Mouse (Mus musculus): ENCODE results near the gene Atp5k. TPM values are rescaled to one million over a fixed set of nuclear protein-coding genes. Genes with fewer than 3 reads are reported as not detected.

Gene Atp5k
- polyA plus RNA-seq (2015; fragmentation: Nextera tagmentation; extraction: Ambion mirVana): 329 and 384 TPM in 2 replicates

DNA sequence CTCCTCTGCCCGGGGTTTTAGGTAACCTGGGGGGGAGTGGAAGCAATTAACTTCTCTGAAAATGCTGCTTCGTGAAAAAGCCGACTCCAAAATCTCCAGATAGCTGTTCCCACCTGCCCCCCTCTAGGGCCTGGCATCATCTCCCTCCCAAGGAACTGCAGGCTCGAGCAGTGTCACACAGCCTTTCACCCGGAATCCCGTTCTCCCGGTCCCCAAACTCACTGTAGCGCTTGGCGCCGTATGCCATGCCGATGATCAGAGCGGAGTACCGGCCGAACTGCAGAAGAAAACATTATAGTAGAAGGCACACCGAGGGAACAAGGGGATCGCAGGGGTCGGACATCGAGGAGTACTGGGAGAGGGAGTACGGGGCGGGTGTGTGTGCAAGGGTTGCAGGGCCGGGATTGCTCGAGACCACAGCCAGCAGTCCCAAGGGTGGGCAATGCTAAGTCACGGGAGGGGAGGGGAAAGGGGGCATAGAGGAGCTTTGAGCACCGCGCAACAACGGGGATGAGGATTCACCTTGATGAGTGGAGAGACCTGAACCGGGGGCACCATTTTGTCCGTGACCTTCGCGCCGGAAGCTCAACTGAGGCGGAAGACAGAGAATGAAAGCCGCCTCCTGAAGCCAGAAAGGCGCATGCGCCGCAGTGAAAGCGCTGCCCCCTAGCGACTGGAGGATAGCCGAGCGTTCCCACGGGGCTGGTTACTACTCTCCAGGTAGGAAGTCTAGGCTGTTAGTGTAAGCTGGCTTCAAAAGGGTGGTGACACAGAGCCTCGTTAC is at the start of gene Atp5k:
TSS of gene Atp5k (minus strand) at position 645 of the 784 bp plus-strand sequence.
- H3K27ac ChIP-seq (ENCODE audit: low read depth, low read length): peak within 1 kb of the TSS; percentile 57
- H3K4me3 ChIP-seq (ENCODE audit: low read length): peak within 1 kb of the TSS; percentile 78
- ATAC-seq: peak; percentile 94
- peak within 1 kb of the TSS; percentile 88 for H3K4me2 ChIP-seq (ENCODE audit: low read length)
- peak within 1 kb of the TSS; percentile 85 for H3K9ac ChIP-seq (ENCODE audit: low read depth, low read length)
- under 1% methylated on average over 42 of the region's 42 CpGs for WGBS
- no peaks in the 10 kb centered on the region for H3K9me3 ChIP-seq (ENCODE audit: control insufficient read depth, low read length)
- H3K36me3 ChIP-seq (ENCODE audit: control insufficient read depth, insufficient read depth, low read length): peaks cover 10% of the 10 kb centered on the region
- no peaks in the 10 kb centered on the region; the same call in 1 of the 2 replicates for H3K27me3 ChIP-seq (replicated peaks; ENCODE audit: control insufficient read depth, insufficient read depth, low read length)
- peaks cover 12% of the 10 kb centered on the region for H3K4me1 ChIP-seq (ENCODE audit: control insufficient read depth, insufficient read depth, low read depth, low read length)

DNA sequence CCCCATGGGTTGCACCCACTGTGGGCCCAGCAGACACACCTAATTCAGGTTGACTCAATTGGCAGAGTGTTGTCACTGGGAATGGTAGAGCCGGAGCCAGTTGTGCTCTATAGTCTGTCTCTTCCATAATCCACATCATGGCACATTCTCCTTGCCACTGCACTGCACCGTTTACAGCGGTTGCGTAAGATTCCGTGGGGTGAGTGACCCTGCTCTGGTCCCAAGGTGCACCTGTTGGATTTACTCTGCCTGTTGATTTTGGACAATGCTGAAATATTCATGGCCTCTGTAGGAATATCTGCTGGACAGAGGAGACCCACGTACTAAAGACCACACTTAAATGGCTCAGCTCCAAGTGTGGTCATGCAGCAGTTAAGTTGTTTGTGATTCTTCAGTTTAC is 48.8 kb upstream of the Atp5k start:
- Histone ChIP-seq H3K4me1 (ENCODE audit: control insufficient read depth, insufficient read depth, low read depth, low read length) (no peaks in the 10 kb centered on the region), H3K9me3 (ENCODE audit: control insufficient read depth, low read length) (no peaks in the 10 kb centered on the region), H3K27me3 (replicated peaks; ENCODE audit: control insufficient read depth, insufficient read depth, low read length) (no peaks in the 10 kb centered on the region), H3K4me2 (ENCODE audit: low read length) (no peak overlapping the region), H3K36me3 (ENCODE audit: control insufficient read depth, insufficient read depth, low read length) (peaks cover 8% of the 10 kb centered on the region), H3K4me3 (ENCODE audit: low read length) (no peak overlapping the region), H3K9ac (ENCODE audit: low read depth, low read length) (no peak overlapping the region), H3K27ac (ENCODE audit: low read depth, low read length) (no peak overlapping the region)
- WGBS: 92% methylated on average over 6 of the region's 6 CpGs
- no peak for ATAC-seq

DNA sequence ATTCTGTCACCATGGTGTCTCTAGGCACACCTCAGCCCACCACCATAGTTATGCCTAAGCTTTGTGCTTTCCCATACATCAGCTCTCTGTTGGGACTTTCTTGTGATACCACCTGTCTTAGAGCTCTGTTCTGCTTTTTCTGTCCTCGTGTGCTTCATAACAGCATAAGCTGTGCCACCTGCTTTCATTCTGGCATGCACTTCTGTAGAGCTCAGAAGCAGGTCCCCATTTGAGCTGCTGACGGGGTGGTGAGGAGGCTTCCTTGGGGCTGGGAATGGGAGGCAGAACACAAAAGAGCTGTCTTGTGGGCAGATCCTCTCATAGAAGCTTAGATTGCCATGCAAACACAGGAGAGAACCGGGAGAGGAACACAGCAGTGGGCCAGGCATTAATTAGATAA is 41.7 kb upstream of the Atp5k start:
- H3K4me3 ChIP-seq (ENCODE audit: low read length): no peak overlapping the region
- no peak overlapping the region for H3K9ac ChIP-seq (ENCODE audit: low read depth, low read length)
- H3K27ac ChIP-seq (ENCODE audit: low read depth, low read length): no peak overlapping the region
- 90% methylated on average over 3 of the region's 3 CpGs for WGBS
- no peaks in the 10 kb centered on the region for H3K27me3 ChIP-seq (replicated peaks; ENCODE audit: control insufficient read depth, insufficient read depth, low read length)
- no peak overlapping the region for H3K4me2 ChIP-seq (ENCODE audit: low read length)
- ATAC-seq: no peak
- no peaks in the 10 kb centered on the region for H3K9me3 ChIP-seq (ENCODE audit: control insufficient read depth, low read length)
- H3K36me3 ChIP-seq (ENCODE audit: control insufficient read depth, insufficient read depth, low read length): peaks cover 44% of the 10 kb centered on the region
- H3K4me1 ChIP-seq (ENCODE audit: control insufficient read depth, insufficient read depth, low read depth, low read length): no peaks in the 10 kb centered on the region

DNA sequence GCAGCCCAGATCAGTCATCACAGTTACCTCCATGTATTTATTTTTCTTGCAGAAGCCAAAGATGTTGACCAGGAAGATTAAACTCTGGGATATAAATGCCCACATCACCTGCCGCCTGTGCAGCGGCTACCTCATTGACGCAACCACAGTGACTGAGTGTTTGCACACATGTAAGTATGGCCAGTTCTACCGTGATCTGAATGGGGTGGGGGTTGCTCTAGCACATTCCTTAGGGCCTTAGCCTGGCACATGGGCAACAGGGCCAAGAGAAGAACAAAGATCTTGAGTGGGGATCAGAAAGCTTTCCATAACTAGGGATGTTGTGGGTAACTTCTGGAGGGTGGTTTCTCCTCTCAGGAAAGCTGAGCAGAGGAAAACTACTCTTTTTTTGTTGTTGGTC is 39.5 kb upstream of the Atp5k start:
- ATAC-seq: no peak
- Histone ChIP-seq H3K4me3 (ENCODE audit: low read length) (no peak overlapping the region), H3K27ac (ENCODE audit: low read depth, low read length) (no peak overlapping the region), H3K4me2 (ENCODE audit: low read length) (no peak overlapping the region), H3K9me3 (ENCODE audit: control insufficient read depth, low read length) (no peaks in the 10 kb centered on the region), H3K36me3 (ENCODE audit: control insufficient read depth, insufficient read depth, low read length) (peaks cover 44% of the 10 kb centered on the region), H3K4me1 (ENCODE audit: control insufficient read depth, insufficient read depth, low read depth, low read length) (no peaks in the 10 kb centered on the region), H3K9ac (ENCODE audit: low read depth, low read length) (no peak overlapping the region), H3K27me3 (replicated peaks; ENCODE audit: control insufficient read depth, insufficient read depth, low read length) (no peaks in the 10 kb centered on the region)
- WGBS: 93% methylated on average over 4 of the region's 4 CpGs

DNA sequence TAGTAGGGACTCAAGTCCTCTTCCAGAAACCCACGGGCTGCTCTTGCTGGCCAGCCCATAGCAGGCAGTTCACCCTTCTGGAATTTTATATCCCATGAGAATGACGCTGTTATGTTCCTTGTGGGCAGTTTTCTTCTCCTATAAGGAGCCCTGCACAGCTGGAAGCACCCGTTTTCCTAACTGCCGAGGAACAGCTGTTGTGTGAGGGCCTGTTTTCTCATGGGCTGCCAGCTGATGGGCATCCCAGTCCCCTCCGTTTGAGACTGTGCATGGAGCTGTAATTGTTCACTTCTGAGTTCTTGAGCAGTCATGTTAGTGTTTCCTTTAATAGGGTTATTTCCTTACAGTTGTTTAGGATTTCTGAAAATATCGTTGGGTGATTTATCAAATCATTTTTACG is 35.4 kb upstream of the Atp5k start:
- Histone ChIP-seq H3K27ac (ENCODE audit: low read depth, low read length) (no peak overlapping the region), H3K9ac (ENCODE audit: low read depth, low read length) (no peak overlapping the region), H3K27me3 (replicated peaks; ENCODE audit: control insufficient read depth, insufficient read depth, low read length) (no peaks in the 10 kb centered on the region), H3K36me3 (ENCODE audit: control insufficient read depth, insufficient read depth, low read length) (peaks cover 22% of the 10 kb centered on the region), H3K9me3 (ENCODE audit: control insufficient read depth, low read length) (no peaks in the 10 kb centered on the region), H3K4me3 (ENCODE audit: low read length) (no peak overlapping the region), H3K4me1 (ENCODE audit: control insufficient read depth, insufficient read depth, low read depth, low read length) (no peaks in the 10 kb centered on the region; the same call in 1 of the 2 replicates), H3K4me2 (ENCODE audit: low read length) (no peak overlapping the region)
- no peak for ATAC-seq
- 73% methylated on average over 7 of the region's 7 CpGs for WGBS

DNA sequence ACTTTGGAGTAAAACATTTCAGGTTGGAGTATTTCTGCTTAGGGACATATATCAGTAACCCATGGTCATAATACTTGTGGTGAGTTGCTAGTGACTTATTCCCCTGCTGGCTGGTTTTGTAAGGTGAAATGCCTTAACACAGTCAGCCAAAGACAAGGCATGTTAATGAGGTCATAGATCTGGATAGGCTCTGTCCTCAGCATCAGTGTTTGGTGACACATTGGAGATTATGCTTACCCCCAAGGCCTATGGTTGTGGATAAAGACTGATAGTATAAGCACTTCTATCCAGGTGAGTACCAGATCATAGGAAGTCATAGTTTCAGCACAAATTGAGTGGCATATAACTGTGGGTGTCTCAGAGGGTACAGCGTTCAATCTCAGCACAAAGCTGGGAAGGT is 32.4 kb upstream of the Atp5k start:
- H3K9me3 ChIP-seq (ENCODE audit: control insufficient read depth, low read length): no peaks in the 10 kb centered on the region
- peaks cover 24% of the 10 kb centered on the region for H3K4me1 ChIP-seq (ENCODE audit: control insufficient read depth, insufficient read depth, low read depth, low read length)
- H3K4me2 ChIP-seq (ENCODE audit: low read length): no peak overlapping the region
- H3K27me3 ChIP-seq (replicated peaks; ENCODE audit: control insufficient read depth, insufficient read depth, low read length): no peaks in the 10 kb centered on the region
- no peak overlapping the region for H3K4me3 ChIP-seq (ENCODE audit: low read length)
- H3K9ac ChIP-seq (ENCODE audit: low read depth, low read length): no peak overlapping the region
- no peaks in the 10 kb centered on the region for H3K36me3 ChIP-seq (ENCODE audit: control insufficient read depth, insufficient read depth, low read length)
- ATAC-seq: no peak
- H3K27ac ChIP-seq (ENCODE audit: low read depth, low read length): no peak overlapping the region
- 97% methylated on average over 1 of the region's 1 CpGs for WGBS

DNA sequence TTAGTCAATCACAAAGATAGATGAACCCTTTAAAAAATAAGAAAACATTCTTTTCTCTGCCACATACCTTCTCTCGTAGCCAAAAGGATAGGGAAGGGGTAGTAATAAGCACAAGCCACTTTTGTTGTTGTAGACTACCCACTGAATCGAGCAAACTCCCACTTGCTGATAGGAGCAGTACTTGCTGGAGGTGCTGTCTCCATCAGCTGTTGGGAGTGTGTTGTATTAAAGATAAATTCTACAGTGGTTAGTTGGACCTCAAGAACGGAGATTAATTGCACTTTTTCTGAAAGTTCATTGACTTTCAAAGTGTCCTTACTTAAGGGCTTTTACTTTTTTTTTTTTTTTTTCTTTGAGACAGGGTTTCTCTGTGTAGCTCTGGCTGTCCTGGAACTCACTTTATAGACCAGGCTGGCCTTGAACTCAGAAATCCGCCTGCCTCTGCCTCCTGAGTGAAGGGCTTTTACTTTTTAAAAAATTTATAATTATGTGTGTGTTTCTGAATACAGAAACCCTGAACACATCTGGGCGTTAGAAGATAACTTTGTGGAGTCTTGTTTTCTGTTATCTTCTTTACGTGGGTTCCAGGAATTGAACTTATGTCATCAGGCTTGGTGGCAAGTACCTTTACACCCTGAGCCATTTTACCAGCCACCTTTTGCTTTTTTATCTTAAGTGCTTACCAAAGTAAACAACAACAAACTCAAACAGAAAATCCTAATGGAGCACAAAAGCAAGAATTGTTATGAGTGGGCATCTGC is 31.1 kb upstream of the Atp5k start:
- no peak overlapping the region for H3K4me3 ChIP-seq (ENCODE audit: low read length)
- no peak overlapping the region for H3K27ac ChIP-seq (ENCODE audit: low read depth, low read length)
- H3K9me3 ChIP-seq (ENCODE audit: control insufficient read depth, low read length): no peaks in the 10 kb centered on the region
- no peaks in the 10 kb centered on the region for H3K36me3 ChIP-seq (ENCODE audit: control insufficient read depth, insufficient read depth, low read length)
- no peaks in the 10 kb centered on the region for H3K27me3 ChIP-seq (replicated peaks; ENCODE audit: control insufficient read depth, insufficient read depth, low read length)
- H3K4me2 ChIP-seq (ENCODE audit: low read length): no peak overlapping the region
- H3K4me1 ChIP-seq (ENCODE audit: control insufficient read depth, insufficient read depth, low read depth, low read length): peaks cover 24% of the 10 kb centered on the region
- H3K9ac ChIP-seq (ENCODE audit: low read depth, low read length): no peak overlapping the region
- no peak for ATAC-seq
- 91% methylated on average over 6 of the region's 6 CpGs for WGBS

DNA sequence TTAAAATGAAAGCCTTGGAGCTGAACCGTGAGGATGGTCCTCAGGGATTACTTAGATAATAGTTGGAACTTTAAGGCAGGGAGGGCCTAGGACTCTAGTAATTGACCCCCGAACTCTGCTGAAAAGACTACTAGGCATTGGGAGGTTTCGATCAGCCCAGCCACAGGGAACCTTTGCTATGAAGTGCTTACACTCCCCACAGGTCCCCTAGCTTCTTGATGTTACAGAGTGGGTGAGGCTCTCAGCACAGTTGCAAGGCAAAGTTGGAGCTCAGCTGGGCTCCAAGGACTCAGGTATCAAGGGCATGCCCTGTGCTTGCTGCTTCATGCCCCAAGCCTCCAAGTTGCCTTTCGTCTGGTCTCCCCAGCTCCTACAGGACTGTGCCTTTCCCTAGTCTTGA is 28.2 kb upstream of the Atp5k start:
- 38% methylated on average over 4 of the region's 4 CpGs for WGBS
- ATAC-seq: no peak

More for the DNA sequence above, 28.2 kb upstream of the Atp5k start:
- Histone ChIP-seq H3K27me3 (replicated peaks; ENCODE audit: control insufficient read depth, insufficient read depth, low read length) (peaks cover 6% of the 10 kb centered on the region; the same call in 1 of the 2 replicates), H3K27ac (ENCODE audit: low read depth, low read length) (no peak overlapping the region), H3K4me2 (ENCODE audit: low read length) (peak overlapping the region; percentile 69), H3K4me1 (ENCODE audit: control insufficient read depth, insufficient read depth, low read depth, low read length) (peaks cover 24% of the 10 kb centered on the region), H3K36me3 (ENCODE audit: control insufficient read depth, insufficient read depth, low read length) (no peaks in the 10 kb centered on the region), H3K9me3 (ENCODE audit: control insufficient read depth, low read length) (no peaks in the 10 kb centered on the region), H3K4me3 (ENCODE audit: low read length) (peak overlapping the region; percentile 96), H3K9ac (ENCODE audit: low read depth, low read length) (peak overlapping the region; percentile 100)

All from hindbrain, embryonic 16.5 days (tissue).